Mouse (Mus musculus) liver, adult 2 months (tissue): ENCODE measurements around the gene Zbtb45.

Experiments used
- CTCF ChIP-seq: fragments of 200-500 bp; IDR thresholded peaks from 2 replicates; pipeline ENCODE4 v1.5.1; 2011; ENCODE audit warnings: low read depth, low read length, control low read depth
- POLR2A ChIP-seq: fragments of 200-500 bp; IDR thresholded peaks from 2 replicates; pipeline ENCODE4 v1.6.1; 2011; ENCODE audit warnings: low read length, control low read depth; ENCODE audit not compliant: insufficient read depth; ENCODE audit errors: extremely low read depth

DNA sequence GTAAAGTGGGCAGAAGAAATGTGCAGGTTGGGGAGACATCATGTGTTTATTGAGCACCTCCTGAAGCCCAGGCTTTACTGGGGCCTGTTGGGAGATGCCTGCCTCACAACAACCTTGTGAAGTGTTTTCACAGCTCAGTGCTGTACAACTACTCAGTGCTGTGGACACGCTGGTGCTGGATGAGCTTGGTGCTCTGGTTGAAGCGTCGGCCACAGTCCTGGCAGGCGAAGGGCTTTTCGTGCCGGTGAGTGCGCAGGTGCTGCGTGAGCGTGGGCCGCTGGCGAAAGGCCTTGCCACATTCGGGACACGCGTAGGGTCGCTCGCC is 33.2 kb upstream of the Zbtb45 start:
- TF ChIP-seq POLR2A (no peak), CTCF (no peak)
